Comparison of ENCODE assay signal across 26 mouse cellular contexts in genomic region chr9:114829669-114830068, GRCm38 (mm10). TPM values are rescaled to one million over a fixed set of nuclear protein-coding genes. Genes with fewer than 3 reads are reported as not detected.
DNase-seq lines count a peak whose midpoint lies in the region; ATAC-seq and TF ChIP-seq lines count a peak whose summit lies in the region.
"Had no signal": no experiment of that assay in that cellular context is flagged by ENCODE, and none has a peak within 500 bp of the region (broad histone marks: within the 10 kb centered on the region; RNA-seq: fewer than 3 reads in every experiment).

No protein-coding gene starts in this region.

- peak overlapping the region; percentile 90 for H3K27ac ChIP-seq in liver, postnatal 0 days (ENCODE audit: low read depth)
- H3K27ac ChIP-seq: embryonic facial prominence, embryonic 12.5 days; embryonic facial prominence, embryonic 15.5 days; heart, adult 2 months; heart, embryonic 10.5 days; heart, embryonic 13.5 days; hindbrain, embryonic 14.5 days; hindbrain, postnatal 0 days had no signal

- peaks cover 31% of the 10 kb centered on the region for H3K4me1 ChIP-seq in liver, postnatal 0 days (ENCODE audit: insufficient read depth)
- H3K4me1 ChIP-seq: embryonic facial prominence, embryonic 12.5 days; embryonic facial prominence, embryonic 15.5 days had no signal

- H3K9ac ChIP-seq in liver, postnatal 0 days (replicated peaks), result no peak overlapping the region
- H3K9ac ChIP-seq: embryonic facial prominence, embryonic 12.5 days; embryonic facial prominence, embryonic 15.5 days; heart, embryonic 13.5 days; hindbrain, embryonic 14.5 days had no signal

- 51% methylated on average over 8 of the region's 8 CpGs for WGBS in liver, postnatal 0 days (ENCODE audit: insufficient replicate concordance)

- DNase-seq in adrenal gland, postnatal 10 days, result peak; percentile 7
- DNase-seq in adrenal gland, adult 2 months, result no peak
- DNase-seq in lung, postnatal 36 days, result peak; percentile 39
- no peak for DNase-seq in lung, postnatal 14 days
- peak; percentile 75 for DNase-seq in liver, postnatal 0 days
- no peak for DNase-seq in testis, postnatal 10 days (ENCODE audit: low spot score)
- DNase-seq: adrenal gland, postnatal 14 days; cerebellum, adult 11 months; cerebellum, adult 2 months; cerebellum, adult 9-11 months; cerebellum, postnatal 25 days; gastrocnemius, postnatal 10 days; gastrocnemius, postnatal 36 days; heart, adult 2 months; heart, postnatal 14 days; heart, postnatal 4 days had no signal

- ATAC-seq in liver, postnatal 0 days, result peak; percentile 86
- no peak for ATAC-seq in erythroblast, adult 5-6 weeks (replicated peaks; ENCODE audit: low FRiP score, poor library complexity, severe bottlenecking)
- ATAC-seq: activated CD4-positive, CD25-positive, alpha-beta regulatory T cell, adult 4 months; forebrain, embryonic 14.5 days; hindbrain, postnatal 0 days had no signal

- TF ChIP-seq CTCF in liver, postnatal 0 days (IDR thresholded peaks at IDR 0.05; ENCODE audit: low read depth), result no peak

- no peaks in the 10 kb centered on the region for H3K36me3 ChIP-seq in liver, postnatal 0 days (replicated peaks; ENCODE audit: insufficient read depth, low read length)
- H3K36me3 ChIP-seq: embryonic facial prominence, embryonic 12.5 days; embryonic facial prominence, embryonic 15.5 days; heart, embryonic 13.5 days had no signal

- H3K4me2 ChIP-seq in liver, postnatal 0 days (ENCODE audit: low read depth, low read length), result no peak overlapping the region
- H3K4me2 ChIP-seq: embryonic facial prominence, embryonic 12.5 days; embryonic facial prominence, embryonic 15.5 days; heart, embryonic 13.5 days; hindbrain, embryonic 14.5 days had no signal

- H3K27me3 ChIP-seq in liver, postnatal 0 days (ENCODE audit: insufficient read depth, low read length), result no peaks in the 10 kb centered on the region
- H3K27me3 ChIP-seq: embryonic facial prominence, embryonic 12.5 days; embryonic facial prominence, embryonic 15.5 days; heart, embryonic 13.5 days had no signal

- peak; percentile 48; the same call in 1 of the 2 replicates for TF ChIP-seq EP300 in liver, postnatal 0 days (IDR thresholded peaks at IDR 0.05; ENCODE audit: low read depth)

- H3K9me3 ChIP-seq in liver, postnatal 0 days (ENCODE audit: low read length), result no peaks in the 10 kb centered on the region
- H3K9me3 ChIP-seq: embryonic facial prominence, embryonic 12.5 days; embryonic facial prominence, embryonic 15.5 days; heart, embryonic 10.5 days; heart, embryonic 13.5 days had no signal

- H3K4me3 ChIP-seq in liver, postnatal 0 days (ENCODE audit: low read depth, low read length), result no peak overlapping the region
- H3K4me3 ChIP-seq: embryonic facial prominence, embryonic 12.5 days; embryonic facial prominence, embryonic 15.5 days; erythroblast, embryonic 14.5 days; heart, adult 2 months; heart, embryonic 10.5 days; heart, embryonic 13.5 days had no signal

RNA-seq across cellular contexts. Expression of gene Cmtm8, which starts 14.3 kb away (rescaled TPM):
- 10 to 100 TPM; 12.6 to 17.3 TPM for total RNA-seq in adrenal gland, postnatal 10 days (2021)
- 1 to 10 TPM; 4.9 to 7.3 TPM for total RNA-seq in adrenal gland, adult 2 months (2021)
- 23.2 and 32.4 TPM in 2 replicates for polyA plus RNA-seq in adrenal gland, adult 2 months (2012; rRNA removed)
- 109 and 110 TPM in 2 replicates for polyA plus RNA-seq in liver, postnatal 0 days (2015; fragmentation: Nextera tagmentation; extraction: Ambion mirVana)
- not detected in 2 replicates for total RNA-seq in erythroblast, adult 5-6 weeks (2015; ENCODE audit: low replicate concordance)
- 0.17 TPM in 1 of 2 replicates, not detected in the other for total RNA-seq in erythroblast, adult 5-6 weeks (2017; ENCODE audit: low replicate concordance)
- polyA plus RNA-seq: activated CD4-positive, CD25-positive, alpha-beta regulatory T cell, adult 4 months had no signal

RNA-seq across cellular contexts. Expression of gene Cmtm7, which starts 48.0 kb away (rescaled TPM):
- 10 to 100 TPM; 32.4 to 32.9 TPM for total RNA-seq in adrenal gland, postnatal 10 days (2021)
- 10 to 100 TPM; 27.8 to 41.3 TPM for total RNA-seq in adrenal gland, adult 2 months (2021)
- 187 and 230 TPM in 2 replicates for polyA plus RNA-seq in adrenal gland, adult 2 months (2012; rRNA removed)
- 57.7 and 58.2 TPM in 2 replicates for polyA plus RNA-seq in liver, postnatal 0 days (2015; fragmentation: Nextera tagmentation; extraction: Ambion mirVana)
- 62.7 and 84.2 TPM in 2 replicates for total RNA-seq in erythroblast, adult 5-6 weeks (2015; ENCODE audit: low replicate concordance)
- total RNA-seq in erythroblast, adult 5-6 weeks (2017; ENCODE audit: low replicate concordance), result 59.2 and 111 TPM in 2 replicates

Comparison
In these comparisons a context has a peak if more than half of its experiments do, and no peak if none do; other contexts are left out.
1. DNase-seq: peak in adrenal gland, postnatal 10 days (single experiment), lung, postnatal 36 days (single experiment) and liver, postnatal 0 days (single experiment); none in adrenal gland, adult 2 months (single experiment), lung, postnatal 14 days (single experiment) and testis, postnatal 10 days (single experiment).
2. RNA of gene Cmtm8, which starts 14.3 kb away (total RNA-seq): 12.6 to 17.3 TPM in adrenal gland, postnatal 10 days and 4.9 to 7.3 TPM in adrenal gland, adult 2 months; 0.17 TPM in erythroblast, adult 5-6 weeks; every median in the first group is over 4 times any median in the second.